9 mouse cellular contexts compared by ENCODE assay signal in genomic region chr12:69497121-69497520, GRCm38 (mm10).
DNase-seq lines count a peak whose midpoint lies in the region; ATAC-seq and TF ChIP-seq lines count a peak whose summit lies in the region.
"Had no signal": no experiment of that assay in that cellular context is flagged by ENCODE, and none has a peak within 500 bp of the region (broad histone marks: within the 10 kb centered on the region; RNA-seq: fewer than 3 reads in every experiment).

No protein-coding gene starts in this region.

- H3K4me1 ChIP-seq in forebrain, postnatal 0 days (ENCODE audit: insufficient read depth) = peaks cover 10% of the 10 kb centered on the region
- H3K4me1 ChIP-seq in lung, embryonic 15.5 days = peaks cover 61% of the 10 kb centered on the region
- H3K4me1 ChIP-seq in small intestine, adult 2 months (ENCODE audit: control insufficient read depth, insufficient read depth, insufficient read length, low read length) = peaks cover 15% of the 10 kb centered on the region

- no peaks in the 10 kb centered on the region for H3K9me3 ChIP-seq in forebrain, postnatal 0 days (ENCODE audit: low read length)
- H3K9me3 ChIP-seq in lung, embryonic 15.5 days = no peaks in the 10 kb centered on the region
- H3K9me3 ChIP-seq: midbrain, embryonic 12.5 days had no signal

- H3K27ac ChIP-seq in forebrain, postnatal 0 days (ENCODE audit: low read depth, low read length) = no peak overlapping the region
- H3K27ac ChIP-seq in lung, embryonic 15.5 days = peak overlapping the region; percentile 78
- H3K27ac ChIP-seq in small intestine, adult 2 months (ENCODE audit: insufficient read depth, low read depth, low read length) = 0 out of 2 replicates have a peak overlapping the region, but pooled peaks have one; percentile 3
- H3K27ac ChIP-seq: midbrain, embryonic 12.5 days had no signal

- no peak overlapping the region for H3K9ac ChIP-seq in forebrain, postnatal 0 days
- H3K9ac ChIP-seq in lung, embryonic 15.5 days = no peak overlapping the region
- H3K9ac ChIP-seq: midbrain, embryonic 12.5 days had no signal

- TF ChIP-seq CTCF in forebrain, postnatal 0 days (IDR thresholded peaks at IDR 0.05; ENCODE audit: low read depth) = no peak
- no peak for TF ChIP-seq CTCF in small intestine, adult 2 months (IDR thresholded peaks at IDR 0.05; ENCODE audit: extremely low read depth, insufficient read length, insufficient replicate concordance, low read depth, low read length)

- peak; percentile 75 for ATAC-seq in forebrain, postnatal 0 days
- peak; percentile 72 for ATAC-seq in lung, embryonic 15.5 days (ENCODE audit: borderline replicate concordance, extremely low read depth, low FRiP score, low TSS enrichment)

- no peak overlapping the region for H3K4me3 ChIP-seq in forebrain, postnatal 0 days (ENCODE audit: low read depth, low read length)
- H3K4me3 ChIP-seq in lung, embryonic 15.5 days = no peak overlapping the region
- H3K4me3 ChIP-seq in small intestine, adult 2 months (ENCODE audit: low read depth, low read length) = no peak overlapping the region
- H3K4me3 ChIP-seq: midbrain, embryonic 12.5 days had no signal

- H3K36me3 ChIP-seq in forebrain, postnatal 0 days (ENCODE audit: insufficient read depth) = no peaks in the 10 kb centered on the region
- H3K36me3 ChIP-seq in lung, embryonic 15.5 days = no peaks in the 10 kb centered on the region
- no peaks in the 10 kb centered on the region for H3K36me3 ChIP-seq in small intestine, adult 2 months (ENCODE audit: control insufficient read depth, insufficient read depth, low read length)
- H3K36me3 ChIP-seq: midbrain, embryonic 12.5 days had no signal

- no peaks in the 10 kb centered on the region for H3K27me3 ChIP-seq in forebrain, postnatal 0 days (ENCODE audit: insufficient read depth, low read length)
- no peaks in the 10 kb centered on the region for H3K27me3 ChIP-seq in lung, embryonic 15.5 days
- H3K27me3 ChIP-seq in small intestine, adult 2 months (ENCODE audit: control insufficient read depth, insufficient read depth, low read length) = no peaks in the 10 kb centered on the region
- H3K27me3 ChIP-seq: midbrain, embryonic 12.5 days had no signal

- intact Hi-C loops in heart, postnatal 36 days (cut with DNase I) = loop anchor here (2.0 kb wide), 1 partner anchor 48 kb away; no protein-coding TSS in a partner anchor

- 44% methylated on average over 7 of the region's 7 CpGs for WGBS in forebrain, postnatal 0 days
- WGBS in lung, embryonic 15.5 days = 38% methylated on average over 7 of the region's 7 CpGs
- WGBS in small intestine, adult 2 months = 71% methylated on average over 7 of the region's 7 CpGs

- peak; percentile 50 to 54 for DNase-seq in adrenal gland, adult (ENCODE audit: inconsistent age in 2 of 2, low spot score in 1 of 2)
- no peak for DNase-seq in adrenal gland, adult 8-10 months
- peak; percentile 97 for DNase-seq in Muller cell, postnatal 12 days (ENCODE audit: inconsistent ontology term)
- peak; percentile 67 for DNase-seq in forebrain, postnatal 0 days
- peak; percentile 73 to 75 for DNase-seq in heart, postnatal 36 days
- DNase-seq in thymus, adult 18-20 months = no peak

- no peak overlapping the region for H3K4me2 ChIP-seq in forebrain, postnatal 0 days (ENCODE audit: low read depth)
- H3K4me2 ChIP-seq in lung, embryonic 15.5 days = peak overlapping the region; percentile 11; the same call in 1 of the 2 replicates
- H3K4me2 ChIP-seq: midbrain, embryonic 12.5 days had no signal

- TF ChIP-seq POLR2A in small intestine, adult 2 months (IDR thresholded peaks at IDR 0.05; ENCODE audit: low read depth, low read length) = no peak

Comparison
In these comparisons a context has a peak if more than half of its experiments do, and no peak if none do; other contexts are left out.
1. DNase-seq: peak in adrenal gland, adult (2 of 2), Muller cell, postnatal 12 days (single experiment), forebrain, postnatal 0 days (single experiment) and heart, postnatal 36 days (2 of 2); none in adrenal gland, adult 8-10 months (single experiment) and thymus, adult 18-20 months (0 of 2).